Mouse (Mus musculus): ENCODE measurements around the gene Abhd4.

Abhd4 gene

GRCm38 (mm10) chr14:54222289-54222727 lies 31.7 kb upstream of the Abhd4 start:
- in situ Hi-C loops (cut with MseI, MboI): loop anchor here in 1 of 2 experiments (5.0 to 10.0 kb wide), 2 partner anchors 155 to 192 kb away; partner anchors contain the start of gene Slc7a7

- in situ Hi-C loops (cut with MseI, MboI): loop anchor here in 1 of 2 experiments (5.0 to 10.0 kb wide), 2 partner anchors 156 to 191 kb away; partner anchors contain the start of gene Slc7a7
Measured at GRCm38 (mm10) chr14:54223315-54224063, 30.5 kb upstream of the Abhd4 start.

GRCm38 (mm10) chr14:54224064-54224417 lies 29.9 kb upstream of the Abhd4 start:
- in situ Hi-C loops (cut with MseI, MboI): loop anchor here in 1 of 2 experiments (5.0 to 10.0 kb wide), 2 partner anchors 157 to 191 kb away; partner anchors contain the start of gene Slc7a7

GRCm38 (mm10) chr14:54224484-54225467 lies 29.2 kb upstream of the Abhd4 start:
- in situ Hi-C loops (cut with MseI, MboI): loop anchor here (5.0 to 25.0 kb wide), 4 partner anchors 157 to 190 kb away; partner anchors contain the start of gene Slc7a7 (in 2 of the 2)

GRCm38 (mm10) chr14:54225725-54226124 lies 28.3 kb upstream of the Abhd4 start:
- in situ Hi-C loops (cut with MseI, MboI): loop anchor here (5.0 to 25.0 kb wide), 3 partner anchors 163 to 189 kb away; partner anchors contain the start of gene Slc7a7 (in 2 of the 2)

- in situ Hi-C loops (cut with MseI, MboI): loop anchor here (5.0 to 25.0 kb wide), 3 partner anchors 165 to 188 kb away; partner anchors contain the start of gene Slc7a7 (in 2 of the 2)
Measured at GRCm38 (mm10) chr14:54226911-54227811, 26.8 kb upstream of the Abhd4 start.

- in situ Hi-C loops (cut with MseI, MboI): loop anchor here (5.0 to 25.0 kb wide), 3 partner anchors 166 to 187 kb away; partner anchors contain the start of gene Slc7a7 (in 2 of the 2)
Measured at GRCm38 (mm10) chr14:54227911-54228451, 26.0 kb upstream of the Abhd4 start.

- in situ Hi-C loops (cut with MseI, MboI): loop anchor here (5.0 to 25.0 kb wide), 3 partner anchors 166 to 186 kb away; partner anchors contain the start of gene Slc7a7 (in 2 of the 2)
Measured at GRCm38 (mm10) chr14:54228501-54228900, 25.5 kb upstream of the Abhd4 start.

GRCm38 (mm10) chr14:54228933-54229713 lies 24.9 kb upstream of the Abhd4 start:
- in situ Hi-C loops (cut with MseI, MboI): loop anchor here (5.0 to 25.0 kb wide), 3 partner anchors 167 to 186 kb away; partner anchors contain the start of gene Slc7a7 (in 2 of the 2)

GRCm38 (mm10) chr14:54229849-54230248 lies 24.1 kb upstream of the Abhd4 start:
- in situ Hi-C loops (cut with MseI, MboI): loop anchor here (5.0 to 25.0 kb wide), 3 partner anchors 168 to 185 kb away; partner anchors contain the start of gene Slc7a7 (in 2 of the 2)

GRCm38 (mm10) chr14:54230638-54231150 lies 23.3 kb upstream of the Abhd4 start:
- in situ Hi-C loops (cut with MseI, MboI): loop anchor here in 1 of 2 experiments (25.0 kb wide), 1 partner anchor 182 kb away; the partner anchor contains the start of gene Slc7a7

- in situ Hi-C loops (cut with MseI, MboI): loop anchor here in 1 of 2 experiments (25.0 kb wide), 1 partner anchor 181 kb away; the partner anchor contains the start of gene Slc7a7
Measured at GRCm38 (mm10) chr14:54231176-54231956, 22.6 kb upstream of the Abhd4 start.

GRCm38 (mm10) chr14:54232143-54232542 lies 21.8 kb upstream of the Abhd4 start:
- in situ Hi-C loops (cut with MseI, MboI): loop anchor here in 1 of 2 experiments (25.0 kb wide), 1 partner anchor 180 kb away; the partner anchor contains the start of gene Slc7a7

- in situ Hi-C loops (cut with MseI, MboI): loop anchor here in 1 of 2 experiments (25.0 kb wide), 1 partner anchor 179 kb away; the partner anchor contains the start of gene Slc7a7
Measured at GRCm38 (mm10) chr14:54232811-54233558, 21.0 kb upstream of the Abhd4 start.

GRCm38 (mm10) chr14:54233559-54234143 lies 20.3 kb upstream of the Abhd4 start:
- in situ Hi-C loops (cut with MseI, MboI): loop anchor here in 1 of 2 experiments (25.0 kb wide), 1 partner anchor 179 kb away; the partner anchor contains the start of gene Slc7a7

Data from mouse trophoblast stem cell (cell line).